Mouse (Mus musculus) stomach, postnatal 0 days (tissue): Measurements from ENCODE around the gene Il1rn. TPM values are rescaled to one million over a fixed set of nuclear protein-coding genes. Genes with fewer than 3 reads are reported as not detected.
A peak's percentile ranks its signal among the peaks of the same experiment; 100 is the strongest.

Source experiments
- ATAC-seq: fragments of 200-750 bp; cut with Nextera tagmentation; 2 replicates; pipeline ENCODE4 v1.8.0; 2017; ENCODE audit not compliant: low FRiP score, low TSS enrichment
- DNase-seq: peaks from one replicate; pipeline ENCODE4 v3.0.0-alpha.2; 2016; ENCODE audit warnings: low spot score
- H3K27ac ChIP-seq: fragments of 300-500 bp; sonication (generic); replicated peaks from 2 replicates; pipeline ENCODE4 v1.5.1; 2014; ENCODE audit warnings: mild to moderate bottlenecking, control low read depth
- H3K27me3 ChIP-seq: fragments of 300-500 bp; sonication (generic); 2 replicates; pipeline ENCODE4 v1.6.1; 2014; ENCODE audit warnings: low read length; ENCODE audit not compliant: control insufficient read depth, insufficient read depth
- H3K36me3 ChIP-seq: fragments of 300-500 bp; sonication (generic); 2 replicates; pipeline ENCODE4 v1.6.1; 2014; ENCODE audit warnings: low read length, mixed read lengths; ENCODE audit not compliant: control insufficient read depth, insufficient read depth
- H3K4me1 ChIP-seq: fragments of 300-500 bp; sonication (generic); replicated peaks from 2 replicates; pipeline ENCODE4 v1.6.1; 2014; ENCODE audit warnings: antibody characterized with exemption; ENCODE audit not compliant: control insufficient read depth, insufficient read depth
- H3K4me2 ChIP-seq: fragments of 300-500 bp; sonication (generic); replicated peaks from 2 replicates; pipeline ENCODE4 v1.6.1; 2014; ENCODE audit warnings: low read depth, mild to moderate bottlenecking, control low read depth, moderate library complexity
- H3K4me3 ChIP-seq: fragments of 300-500 bp; sonication (generic); 2 replicates; pipeline ENCODE4 v1.5.1; 2014; ENCODE audit warnings: low read depth, low read length, control low read depth
- H3K9ac ChIP-seq: fragments of 300-500 bp; sonication (generic); 2 replicates; pipeline ENCODE4 v1.6.1; 2014; ENCODE audit warnings: mild to moderate bottlenecking, low read length, control low read depth, mixed read lengths
- H3K9me3 ChIP-seq: fragments of 300-500 bp; sonication (generic); 2 replicates; pipeline ENCODE4 v1.6.1; 2016; ENCODE audit warnings: low read length; ENCODE audit not compliant: control insufficient read depth
- CTCF ChIP-seq: IDR thresholded peaks from 2 replicates; pipeline ENCODE4 v1.5.1; 2016; ENCODE audit warnings: antibody characterized with exemption, low read depth, mild to moderate bottlenecking, moderate library complexity
- EP300 ChIP-seq: optimal IDR thresholded peaks from 2 replicates; pipeline ENCODE3; 2016; ENCODE audit warnings: antibody characterized with exemption
- WGBS: fragments of 180-500 bp; shearing (Covaris S2); extraction: QIAGEN DNeasy Blood & Tissue Kit; methylation state at CpG from one replicate; pipeline ENCODE4 v1.1.7; 2014; 5-methylcytosine and 5-hydroxymethylcytosine counted together
- polyA plus RNA-seq: library from polyadenylated mRNA; unstranded; fragments of >200 nt; fragmentation: Nextera tagmentation; extraction: Ambion mirVana; gene quantifications from 2 replicates; pipeline ENCODE4 v1.2.1, GENCODE M21; 2015

Gene Il1rn
- polyA plus RNA-seq, 1 experiment from 2014 or later = 30.0 TPM

DNA sequence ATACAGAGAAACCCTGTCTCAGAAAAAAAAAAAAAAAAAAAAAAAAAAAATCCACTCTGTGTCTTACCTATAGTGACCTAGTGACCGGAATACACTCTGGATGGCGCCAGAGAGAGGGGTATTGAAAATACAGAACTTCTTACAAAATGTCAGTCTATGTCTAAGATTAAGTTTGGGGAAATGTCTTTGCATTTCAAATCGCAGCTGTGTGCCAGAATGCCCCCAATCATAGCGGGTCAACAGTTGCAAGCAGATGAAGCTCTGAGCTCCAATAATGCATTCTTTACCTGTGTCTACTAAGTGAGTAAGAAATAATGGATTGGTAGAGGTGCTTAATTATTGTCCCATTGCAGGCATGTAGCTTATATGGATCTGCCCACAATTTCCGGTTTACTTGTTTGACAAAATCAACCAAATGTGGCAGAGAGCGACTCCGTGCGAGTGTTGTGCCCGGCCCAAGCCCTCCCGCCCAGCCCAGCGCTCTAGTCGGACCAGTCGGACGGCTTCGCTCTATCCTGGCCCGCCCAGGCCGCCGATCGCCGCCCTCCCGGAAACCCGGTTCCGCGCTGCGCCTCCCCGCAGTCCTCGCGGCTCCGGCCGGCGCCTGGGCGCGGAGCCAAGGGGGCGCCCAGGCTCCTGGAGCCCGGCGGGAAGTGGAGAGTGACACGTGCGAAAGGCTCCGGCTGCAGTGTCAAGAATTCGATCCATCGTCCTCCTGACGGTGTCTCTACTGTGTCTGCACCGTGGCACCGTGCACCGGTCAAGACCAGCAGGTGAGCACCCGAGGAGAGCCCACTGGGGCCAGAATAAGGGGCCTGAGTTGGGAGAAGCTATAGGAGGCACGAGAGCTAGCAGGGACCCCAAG lies 30.6 kb downstream of the Il1rn start, which contains the start of gene Psd4:
Gene Psd4 (plus strand): TSS at position 551 of the 865 bp plus-strand sequence.
- Histone ChIP-seq H3K4me1 (peaks cover 2% of the 10 kb centered on the region; the same call in 1 of the 2 replicates), H3K9me3 (no peaks in the 10 kb centered on the region), H3K9ac (peak within 1 kb of the TSS; percentile 65), H3K27me3 (no peaks in the 10 kb centered on the region), H3K4me3 (peak within 1 kb of the TSS; percentile 38), H3K36me3 (no peaks in the 10 kb centered on the region), H3K4me2 (peak within 1 kb of the TSS; percentile 65), H3K27ac (peak within 1 kb of the TSS; percentile 83)
- ATAC-seq (peak; percentile 98), DNase-seq (peak; percentile 93)
- 3% methylated on average over 46 of the region's 47 CpGs for WGBS
- TF ChIP-seq CTCF = peak; percentile 43
- no peak for TF ChIP-seq EP300

DNA sequence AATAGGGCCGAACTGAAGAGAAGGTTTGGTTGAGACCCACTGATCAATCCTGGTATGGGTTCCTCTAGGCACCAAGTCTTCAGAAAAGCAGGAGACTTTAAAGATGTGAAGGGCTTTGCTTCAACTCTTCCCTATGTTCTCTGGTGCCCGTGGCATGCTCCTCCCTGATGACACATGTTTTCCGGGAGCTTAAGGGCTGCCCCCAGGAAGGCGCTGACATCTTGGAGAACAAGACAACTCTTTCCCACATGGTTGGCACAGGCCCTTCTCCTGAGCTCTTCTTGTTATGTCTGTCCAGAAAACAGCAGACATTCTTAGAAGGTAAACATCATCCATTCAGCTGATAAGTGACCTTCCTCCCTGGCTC lies 31.2 kb downstream of the Il1rn start:
- WGBS = 36% methylated on average over 4 of the region's 4 CpGs
- TF ChIP-seq CTCF (no peak), EP300 (no peak)
- H3K9ac ChIP-seq = peak overlapping the region; percentile 65
- peak overlapping the region; percentile 83 for H3K27ac ChIP-seq
- ATAC-seq = peak; percentile 73
- peak; percentile 48 for DNase-seq
- H3K4me3 ChIP-seq = peak overlapping the region; percentile 38
- H3K27me3 ChIP-seq = no peaks in the 10 kb centered on the region
- H3K9me3 ChIP-seq = no peaks in the 10 kb centered on the region
- peaks cover 2% of the 10 kb centered on the region; the same call in 1 of the 2 replicates for H3K4me1 ChIP-seq
- peak overlapping the region; percentile 65 for H3K4me2 ChIP-seq
- H3K36me3 ChIP-seq = no peaks in the 10 kb centered on the region

DNA sequence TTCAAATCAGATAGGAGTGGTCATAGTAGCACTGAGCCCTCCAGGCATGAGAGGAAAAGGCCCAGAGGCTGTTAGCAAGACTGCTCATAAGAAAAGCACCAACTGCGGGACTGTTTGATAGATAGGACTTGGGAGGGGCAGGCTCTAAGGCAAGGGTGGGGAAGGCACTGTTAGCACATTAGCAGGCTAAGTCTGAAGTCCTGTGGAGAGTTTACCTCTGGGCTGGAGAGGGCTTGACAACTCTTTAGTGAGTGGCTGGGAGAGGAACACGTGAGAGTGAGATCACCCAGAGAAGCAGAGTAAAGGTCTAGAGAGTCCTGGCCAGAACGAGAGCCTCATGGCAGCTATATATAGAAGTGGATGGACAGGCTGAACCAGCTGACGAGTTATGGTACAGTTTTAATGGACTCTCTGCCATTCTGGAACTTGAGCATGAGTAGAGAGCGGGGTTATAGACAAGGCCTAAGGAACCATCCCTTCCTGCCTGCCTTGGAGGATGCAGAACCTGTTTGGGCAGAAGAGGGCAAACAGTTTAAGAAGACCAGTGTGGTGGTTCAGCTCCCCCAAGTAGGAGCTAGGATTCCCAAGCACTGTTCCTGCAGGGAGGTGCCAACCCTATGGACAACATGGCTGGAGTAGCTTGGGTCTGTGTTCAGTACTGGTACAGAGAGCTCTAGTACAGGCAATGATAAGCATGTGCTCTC lies 42.2 kb downstream of the Il1rn start:
- 52% methylated on average over 5 of the region's 5 CpGs for WGBS
- no peaks in the 10 kb centered on the region for H3K27me3 ChIP-seq
- ATAC-seq (peak; percentile 99), DNase-seq (peak; percentile 79)
- H3K9me3 ChIP-seq = no peaks in the 10 kb centered on the region
- TF ChIP-seq EP300 = peak; percentile 69
- TF ChIP-seq CTCF = no peak
- no peak overlapping the region for H3K9ac ChIP-seq
- H3K36me3 ChIP-seq = no peaks in the 10 kb centered on the region
- no peak overlapping the region for H3K4me2 ChIP-seq
- peak overlapping the region; percentile 69 for H3K27ac ChIP-seq
- no peak overlapping the region for H3K4me3 ChIP-seq
- no peaks in the 10 kb centered on the region for H3K4me1 ChIP-seq

DNA sequence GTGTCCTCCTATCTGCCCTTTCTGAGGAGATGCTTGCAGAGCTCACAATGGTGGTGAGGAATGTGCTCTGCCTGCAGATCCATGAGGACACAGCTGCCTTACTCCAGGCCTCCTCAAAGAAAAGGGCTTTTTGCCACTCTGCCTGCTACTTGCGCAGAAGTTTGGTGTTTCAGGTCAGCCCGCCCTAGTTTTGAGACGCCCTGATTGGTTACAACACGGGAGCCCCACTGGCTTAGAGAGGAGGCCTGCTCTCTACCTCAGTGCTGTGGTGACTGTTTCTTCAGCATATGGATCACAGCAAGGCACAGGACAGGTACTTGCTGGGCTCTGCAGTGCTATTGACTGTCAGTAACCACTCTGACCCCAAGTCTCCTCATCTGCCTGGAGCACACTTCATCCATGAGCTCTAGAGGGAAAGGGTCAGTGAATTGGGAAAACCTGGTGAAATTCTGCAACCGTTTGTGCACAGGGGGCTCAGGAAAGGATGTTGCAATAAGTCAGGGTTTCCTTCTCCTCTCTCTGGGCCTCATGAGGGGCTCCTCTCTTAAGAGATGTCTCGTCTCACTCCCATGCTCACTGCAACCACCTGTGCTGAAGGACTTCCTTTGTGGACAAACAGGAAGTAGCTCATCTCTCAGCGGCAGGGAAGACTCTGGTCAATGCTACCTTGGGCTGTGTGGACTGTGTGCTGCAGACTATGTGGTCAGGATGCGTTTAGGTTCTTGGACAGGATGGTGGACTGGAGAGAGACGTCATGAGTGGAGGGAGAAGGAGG lies 46.0 kb downstream of the Il1rn start:
- Histone ChIP-seq H3K27ac (no peak overlapping the region), H3K27me3 (no peaks in the 10 kb centered on the region), H3K9me3 (no peaks in the 10 kb centered on the region), H3K36me3 (no peaks in the 10 kb centered on the region), H3K4me2 (no peak overlapping the region), H3K9ac (no peak overlapping the region), H3K4me3 (no peak overlapping the region), H3K4me1 (no peaks in the 10 kb centered on the region)
- WGBS = 66% methylated on average over 9 of the region's 9 CpGs
- no peak for DNase-seq
- no peak for TF ChIP-seq CTCF
- no peak for TF ChIP-seq EP300
- no peak for ATAC-seq

DNA sequence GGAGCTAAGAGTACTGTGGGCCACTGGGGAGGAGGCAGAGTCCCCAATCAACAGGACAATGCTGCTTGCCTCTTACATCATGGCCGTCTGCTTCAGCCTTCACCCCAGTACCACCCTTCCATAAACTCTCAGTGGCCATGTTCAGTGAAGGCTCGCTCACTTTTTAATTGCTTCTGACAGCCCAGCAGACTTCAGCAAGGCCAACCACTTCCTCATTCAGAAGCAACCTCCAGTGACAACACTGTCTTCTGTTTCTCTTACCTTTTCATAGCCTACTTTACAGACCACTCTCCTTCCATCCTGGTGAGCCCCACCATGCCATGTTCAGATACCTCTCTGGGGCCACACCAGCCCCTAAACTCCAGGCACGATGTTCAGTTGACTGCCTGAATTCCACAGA lies 47.0 kb downstream of the Il1rn start:
- no peaks in the 10 kb centered on the region for H3K4me1 ChIP-seq

More for the DNA sequence above, 47.0 kb downstream of the Il1rn start:
- TF ChIP-seq CTCF (no peak), EP300 (no peak)
- Histone ChIP-seq H3K4me3 (no peak overlapping the region), H3K27ac (no peak overlapping the region; the same call in 1 of the 2 replicates), H3K36me3 (no peaks in the 10 kb centered on the region), H3K4me2 (no peak overlapping the region), H3K9ac (no peak overlapping the region), H3K27me3 (no peaks in the 10 kb centered on the region), H3K9me3 (no peaks in the 10 kb centered on the region)
- WGBS = 72% methylated on average over 3 of the region's 3 CpGs
- DNase-seq (no peak), ATAC-seq (no peak)
